Mouse (Mus musculus) intestine, embryonic 14.5 days (tissue): ENCODE measurements at regions not wholly inside any gene's neighbourhood (a gene's known extent, or its start where the extent isn't known, plus 50 kb on each side); places are given as distances from the start of the nearest gene placed in this dataset.
A peak's percentile ranks its signal among the peaks of the same experiment; 100 is the strongest.

Experiments used
- ATAC-seq: fragments of 200-750 bp; cut with Nextera tagmentation; replicated peaks from 2 replicates; pipeline ENCODE4 v1.8.0; 2017; ENCODE audit warnings: low read depth, moderate number of reproducible peaks, moderate TSS enrichment, moderate library complexity; ENCODE audit not compliant: low FRiP score, low TSS enrichment
- DNase-seq: peaks from one replicate; pipeline ENCODE4 v3.0.0-alpha.2; 2018; ENCODE audit warnings: low spot score
- H3K27ac ChIP-seq: fragments of 300-500 bp; sonication (generic); 2 replicates; pipeline ENCODE4 v1.5.1; 2014; ENCODE audit warnings: low read depth, mild to moderate bottlenecking, control low read depth
- H3K27me3 ChIP-seq: fragments of 300-500 bp; sonication (generic); replicated peaks from 2 replicates; pipeline ENCODE4 v1.6.1; 2014; ENCODE audit warnings: low read length, control low read depth; ENCODE audit not compliant: control insufficient read depth, insufficient read depth
- H3K36me3 ChIP-seq: fragments of 300-500 bp; sonication (generic); 2 replicates; pipeline ENCODE4 v1.6.1; 2014; ENCODE audit warnings: low read length, control low read depth; ENCODE audit not compliant: control insufficient read depth, insufficient read depth
- H3K4me1 ChIP-seq: fragments of 300-500 bp; sonication (generic); replicated peaks from 2 replicates; pipeline ENCODE4 v1.6.1; 2014; ENCODE audit warnings: low read length, control low read depth, mixed read lengths; ENCODE audit not compliant: control insufficient read depth, insufficient read depth
- H3K4me2 ChIP-seq: fragments of 300-500 bp; sonication (generic); 2 replicates; pipeline ENCODE4 v1.6.1; 2014; ENCODE audit warnings: low read length
- H3K4me3 ChIP-seq: fragments of 300-500 bp; sonication (generic); 2 replicates; pipeline ENCODE4 v1.5.1; 2014; ENCODE audit warnings: low read depth, low read length, control low read depth, mixed read lengths
- H3K9ac ChIP-seq: fragments of 300-500 bp; sonication (generic); 2 replicates; pipeline ENCODE4 v1.6.1; 2014; ENCODE audit warnings: mild to moderate bottlenecking, low read length
- H3K9me3 ChIP-seq: fragments of 300-500 bp; sonication (generic); 2 replicates; pipeline ENCODE4 v1.6.1; 2016; ENCODE audit warnings: low read length, control low read depth; ENCODE audit not compliant: control insufficient read depth
- WGBS: fragments of 180-500 bp; shearing (Covaris S2); extraction: QIAGEN DNeasy Blood & Tissue Kit; methylation state at CpG from one replicate; pipeline ENCODE4 v1.1.7; 2014; 5-methylcytosine and 5-hydroxymethylcytosine counted together

DNA sequence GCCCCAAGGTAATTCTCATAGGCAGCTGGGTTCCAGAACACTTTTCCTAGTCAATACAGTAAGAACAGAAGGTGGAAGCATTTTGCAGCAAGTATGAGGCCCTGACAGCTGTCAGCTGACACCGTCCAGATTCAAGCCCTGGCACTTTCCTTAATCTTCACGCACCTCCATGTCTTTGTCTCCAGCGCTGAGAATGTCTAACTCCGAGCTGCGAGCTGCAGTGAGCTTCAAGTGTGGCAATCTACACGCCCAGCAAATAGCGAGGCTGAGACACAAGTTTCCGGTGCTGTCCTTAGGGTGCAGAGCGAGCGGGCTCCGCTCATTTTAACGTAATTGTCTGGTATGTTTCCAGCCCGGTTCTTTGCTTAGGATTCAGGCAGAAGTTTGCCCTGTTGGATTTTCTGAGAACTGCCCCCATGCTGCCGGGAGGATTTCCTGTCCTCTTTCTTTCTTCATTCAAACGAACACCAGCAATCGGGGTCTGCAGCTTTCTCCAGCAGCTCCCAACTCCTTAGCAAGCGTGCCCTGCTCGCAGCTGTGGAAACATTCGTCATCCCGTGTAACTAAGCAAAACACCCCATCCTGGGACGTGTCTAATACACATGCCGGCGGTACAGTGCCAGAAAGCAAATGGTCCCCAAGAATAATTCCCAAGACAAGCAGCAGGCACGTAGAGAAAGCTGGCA is 54.5 kb downstream of the Irx3 start:
- H3K4me1 ChIP-seq, result no peaks in the 10 kb centered on the region; the same call in 1 of the 2 replicates
- DNase-seq (peak; percentile 55), ATAC-seq (no peak)
- H3K36me3 ChIP-seq, result no peaks in the 10 kb centered on the region
- 34% methylated on average over 24 of the region's 24 CpGs for WGBS
- no peaks in the 10 kb centered on the region for H3K9me3 ChIP-seq
- no peak overlapping the region for H3K9ac ChIP-seq
- no peaks in the 10 kb centered on the region for H3K27me3 ChIP-seq
- peak overlapping the region; percentile 43 for H3K4me2 ChIP-seq
- H3K4me3 ChIP-seq, result no peak overlapping the region
- H3K27ac ChIP-seq, result no peak overlapping the region

- DNase-seq, result no peak
- H3K27ac ChIP-seq, result no peak overlapping the region
- no peaks in the 10 kb centered on the region for H3K4me1 ChIP-seq
- H3K4me2 ChIP-seq, result no peak overlapping the region
- no peak overlapping the region for H3K4me3 ChIP-seq
- no peaks in the 10 kb centered on the region for H3K36me3 ChIP-seq
- no peak overlapping the region for H3K9ac ChIP-seq
- no peaks in the 10 kb centered on the region for H3K9me3 ChIP-seq
- H3K27me3 ChIP-seq, result no peaks in the 10 kb centered on the region
- ATAC-seq, result no peak
- WGBS, result 73% methylated on average over 2 of the region's 2 CpGs
Observed at GRCm38 (mm10) chr8:91724646-91725045, 77.2 kb downstream of the Irx3 start.
